Mouse (Mus musculus): ENCODE results near the gene Cog4.

Cog4 gene

GRCm38 (mm10) chr8:110846405-110847170, at the start of gene Cog4, which contains the start of gene Sf3b3:
Cog4 (plus strand) TSS chr8:110846600.
Sf3b3 (minus strand) TSS chr8:110846787.
- DNase-seq: peak; percentile 64 to 78

DNA sequence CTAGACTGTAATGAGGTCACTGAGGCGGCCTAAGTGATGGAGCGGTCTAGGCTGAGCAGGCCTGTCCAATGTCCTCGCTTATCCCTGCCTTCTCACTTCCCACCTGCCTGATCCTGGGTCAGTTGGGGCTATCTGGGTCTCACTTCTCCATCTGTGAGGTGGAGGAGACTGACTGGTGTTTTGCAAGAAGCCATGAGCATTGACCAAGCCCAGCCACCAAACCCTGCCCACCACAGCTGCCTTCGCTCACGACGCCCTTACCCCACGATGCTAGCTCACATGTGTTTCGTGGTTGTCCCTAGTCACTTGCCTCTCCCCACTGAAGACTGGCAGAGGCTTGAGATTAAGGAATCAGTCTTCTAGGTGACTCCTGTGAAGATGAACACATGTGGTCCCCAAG, 49.3 kb upstream of the Cog4 start:
- DNase-seq: no peak

- no peak for DNase-seq
Observed at GRCm38 (mm10) chr8:110802988-110803387, 43.4 kb upstream of the Cog4 start.

DNA sequence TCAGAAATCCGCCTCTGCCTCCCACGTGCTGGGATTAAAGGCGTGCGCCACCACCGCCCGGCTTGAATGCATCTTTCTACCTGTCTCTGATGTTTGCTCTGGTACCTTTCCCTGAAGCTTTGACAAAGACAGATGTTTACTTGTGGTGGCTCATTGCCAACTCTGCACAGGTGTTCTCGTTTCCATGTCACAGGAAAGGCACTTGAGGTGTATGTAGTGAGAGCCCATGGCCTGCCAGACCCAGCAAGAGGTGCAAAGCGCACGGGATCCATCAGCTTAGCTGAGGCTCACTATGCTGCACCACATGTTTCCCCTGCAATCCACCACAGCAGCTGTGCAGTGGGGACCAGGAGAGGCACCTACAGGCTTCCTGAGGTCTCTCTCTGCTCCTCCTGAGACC, 42.5 kb upstream of the Cog4 start:
- peak; percentile 25 to 52 for DNase-seq

DNA sequence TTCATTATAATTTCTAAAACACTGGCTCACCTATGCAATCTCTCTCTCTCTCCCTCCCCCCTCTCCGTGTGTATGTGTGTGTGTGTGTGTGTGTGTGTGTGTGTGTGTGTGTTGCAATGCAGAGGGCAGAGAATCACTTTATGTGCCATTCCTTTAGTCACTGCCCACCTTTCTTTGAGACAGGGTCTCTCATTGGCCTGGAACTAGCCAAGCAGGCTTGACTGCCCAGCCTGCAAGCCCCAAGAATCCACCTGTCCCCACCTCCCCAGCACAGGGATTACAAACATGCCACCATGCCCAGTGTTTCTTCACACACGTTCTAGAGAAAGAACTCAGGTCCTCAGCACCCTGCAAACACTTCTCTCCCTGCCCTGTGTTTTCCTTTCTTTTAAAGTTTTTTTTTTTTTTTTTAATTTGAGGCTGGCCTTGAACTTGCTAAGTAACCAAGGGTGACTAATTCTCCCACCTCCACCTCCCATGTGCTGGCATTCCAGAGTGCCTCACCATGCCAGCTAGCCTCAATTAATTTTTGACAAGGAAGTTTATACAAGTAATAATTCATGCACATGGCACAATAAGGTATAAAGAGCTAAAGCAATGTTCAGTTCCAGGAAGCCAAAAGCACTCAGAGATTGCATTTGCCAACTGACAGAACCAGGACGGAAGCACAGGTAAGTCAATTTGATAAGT, 41.4 kb upstream of the Cog4 start:
- DNase-seq: no peak

DNA sequence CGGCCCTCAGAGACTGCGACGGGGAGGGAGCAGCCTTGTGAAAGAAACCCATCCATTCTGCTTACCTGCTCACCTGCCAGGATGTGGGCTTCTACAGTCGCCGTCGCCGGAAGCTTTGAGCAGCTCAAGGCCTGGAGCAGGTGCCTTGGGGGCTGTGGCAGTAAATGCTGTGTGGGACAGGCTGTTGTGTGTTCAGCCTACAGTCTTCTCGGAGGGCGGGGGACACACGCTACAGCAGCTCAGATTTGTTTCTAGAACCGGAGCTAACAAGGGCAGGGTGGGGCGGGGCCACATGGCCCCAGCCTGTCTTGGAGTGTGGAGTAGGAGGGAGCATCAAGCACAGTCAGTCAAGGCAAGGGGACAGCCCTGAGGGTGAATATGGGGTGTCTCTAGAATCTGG, 40.7 kb upstream of the Cog4 start, which contains the start of gene Il34:
Gene Il34 (minus strand): TSS at position 256 of the 400 bp plus-strand sequence.
- DNase-seq: peak; percentile 71 to 85

DNA sequence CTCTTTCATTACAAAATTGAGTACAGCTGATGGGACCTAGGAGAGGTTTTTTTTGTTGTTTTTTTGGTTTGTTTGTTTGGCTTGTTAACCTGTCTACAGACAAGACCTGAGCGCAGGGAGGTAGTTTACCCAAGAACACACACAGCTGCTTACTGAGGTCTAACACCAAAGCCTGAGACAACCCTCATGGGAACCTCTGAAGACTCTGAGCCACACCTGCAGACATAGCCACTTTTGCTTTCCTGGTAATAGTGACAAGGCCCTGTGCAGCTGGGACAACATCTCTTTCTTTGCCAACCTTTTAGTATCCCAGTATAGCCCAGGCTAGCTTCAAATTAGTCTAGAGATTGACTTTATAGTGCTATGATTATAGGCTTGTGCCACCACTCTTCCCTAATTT, 40.3 kb upstream of the Cog4 start:
- DNase-seq: peak in 1 of 2 experiments; percentile 31

DNA sequence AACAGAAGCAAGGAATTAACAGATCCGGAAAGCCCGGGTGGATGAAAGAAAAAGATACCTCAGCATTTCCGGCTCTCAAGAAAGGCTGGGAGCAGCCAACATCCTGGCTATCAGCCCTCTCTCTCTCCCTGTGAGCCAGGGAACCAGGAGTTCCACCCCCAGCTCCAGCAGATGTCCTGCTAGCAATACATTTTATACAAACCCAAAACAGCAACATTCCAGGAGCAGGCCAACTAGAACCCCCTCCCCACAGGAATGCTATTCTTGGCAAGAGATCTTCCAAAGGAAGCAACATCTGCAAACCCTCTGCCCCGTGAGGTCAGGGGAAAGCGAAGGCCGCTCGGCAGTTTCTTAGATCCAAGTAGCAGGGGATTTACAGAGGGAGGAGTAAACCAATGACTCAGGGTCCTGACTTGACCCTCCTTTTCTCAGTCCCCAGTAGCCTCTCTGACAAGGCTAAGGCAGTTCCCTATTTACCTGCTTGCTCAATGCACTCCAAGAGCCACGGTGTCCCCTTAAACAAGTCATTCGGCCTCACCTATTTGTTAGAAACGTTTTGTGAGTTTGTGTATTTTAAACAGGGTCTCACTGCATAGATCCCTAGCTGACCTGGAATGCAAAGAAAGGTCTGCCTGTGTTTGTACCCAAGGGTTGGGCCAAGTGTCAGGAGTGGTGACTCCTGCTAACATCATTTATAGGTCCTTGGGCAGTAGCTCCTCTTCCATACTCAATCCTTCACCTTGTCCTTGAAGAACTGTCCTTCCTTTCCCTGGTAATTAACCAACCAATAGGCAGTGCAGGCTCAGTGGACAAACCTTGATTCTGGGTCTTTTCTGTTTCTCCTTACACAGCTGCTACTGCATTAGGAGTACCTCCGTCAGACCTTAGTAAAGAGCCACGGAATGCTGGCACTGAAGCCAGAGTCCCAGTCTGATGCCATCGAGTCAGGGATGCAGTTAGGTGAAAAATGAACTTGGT, 37.6 kb upstream of the Cog4 start:
- DNase-seq: no peak

- no peak for DNase-seq
Observed at GRCm38 (mm10) chr8:110809831-110810230, 36.6 kb upstream of the Cog4 start.

DNA sequence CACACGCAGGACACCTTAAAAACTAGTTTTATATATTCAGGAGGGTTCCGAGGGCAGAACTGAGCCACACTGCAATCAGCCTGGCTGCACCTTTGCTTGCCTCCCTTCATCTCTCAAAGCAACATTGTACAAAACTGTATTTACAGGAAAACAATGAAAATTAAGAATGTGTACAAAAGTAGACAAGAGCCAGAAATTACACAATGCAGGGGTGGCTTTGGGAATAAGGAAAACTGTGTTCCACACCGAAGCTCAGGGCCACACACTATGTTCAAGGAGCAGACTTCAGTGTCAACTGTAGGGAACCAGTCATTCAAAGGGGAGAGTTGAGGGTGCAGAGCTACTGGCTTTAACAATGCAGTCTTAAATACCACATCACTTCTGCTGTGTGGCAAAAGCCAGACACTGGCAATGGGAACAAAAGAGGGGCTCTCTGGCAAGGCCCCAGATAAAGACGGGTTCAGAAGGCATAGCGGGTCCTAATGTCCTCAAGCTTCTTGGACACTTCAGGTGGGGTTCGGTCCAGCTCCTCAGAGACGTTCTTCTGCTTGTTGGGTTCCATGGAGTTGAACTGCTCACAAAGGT, 35.8 kb upstream of the Cog4 start:
- no peak for DNase-seq

- no peak for DNase-seq
Observed at GRCm38 (mm10) chr8:110811116-110811515, 35.3 kb upstream of the Cog4 start.

GRCm38 (mm10) chr8:110811793-110812192, 34.6 kb upstream of the Cog4 start:
- no peak for DNase-seq

- no peak for DNase-seq
Observed at GRCm38 (mm10) chr8:110812349-110813080, 33.9 kb upstream of the Cog4 start.

DNA sequence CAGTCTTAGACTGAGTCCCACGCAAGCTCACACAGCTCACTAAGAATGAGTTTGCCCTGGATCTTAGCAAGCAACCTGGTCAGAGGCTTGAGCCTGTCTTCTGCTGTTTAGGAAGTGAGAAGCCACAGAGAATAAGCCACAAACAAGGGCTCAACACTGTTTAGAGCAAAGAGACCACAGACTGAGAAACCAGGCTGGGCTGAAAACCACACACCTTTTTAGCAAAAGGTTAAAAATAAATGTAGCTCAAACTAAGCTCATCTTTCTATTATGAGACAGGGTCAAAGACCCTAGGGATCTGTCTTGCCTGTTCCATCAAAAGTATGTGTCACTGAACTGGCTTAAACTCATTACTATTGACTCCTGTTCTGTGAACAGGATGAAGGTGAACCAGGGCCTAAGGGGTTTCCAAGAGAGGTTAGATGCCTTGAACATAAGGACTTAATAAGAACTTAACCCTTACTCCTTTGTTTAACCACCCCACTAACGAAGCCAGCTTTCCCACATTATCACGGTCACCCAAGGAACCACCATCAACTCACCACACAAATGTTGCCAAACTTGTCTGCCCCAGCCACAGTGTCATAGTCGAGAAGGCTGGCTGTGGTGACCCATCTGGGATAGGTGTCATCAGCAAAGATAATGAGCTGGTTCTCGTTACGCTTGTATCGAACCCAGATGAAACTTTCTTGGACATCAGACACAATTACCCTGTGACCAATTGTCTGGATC, 33.2 kb upstream of the Cog4 start:
- no peak for DNase-seq

DNA sequence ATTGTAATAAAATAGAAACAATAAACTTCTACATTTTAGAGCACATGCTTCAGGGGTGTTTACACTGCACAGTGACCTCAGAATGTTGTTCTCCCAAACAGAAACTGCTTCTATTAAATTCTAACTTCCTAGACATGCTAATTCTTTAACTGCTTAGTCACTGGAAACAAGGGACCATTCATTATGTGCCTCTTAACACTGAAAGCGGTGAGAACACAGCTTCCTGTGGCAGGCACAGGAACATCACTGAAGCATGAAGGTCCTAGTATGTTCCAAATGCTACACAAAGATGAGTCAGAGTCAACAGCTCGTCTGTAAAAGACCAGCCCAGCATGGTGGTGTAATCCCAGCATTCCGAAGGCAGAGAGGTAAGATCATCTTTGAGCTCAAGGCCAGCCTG, 31.1 kb upstream of the Cog4 start:
- DNase-seq: no peak

GRCm38 (mm10) chr8:110816990-110817389, 29.4 kb upstream of the Cog4 start:
- no peak for DNase-seq

DNA sequence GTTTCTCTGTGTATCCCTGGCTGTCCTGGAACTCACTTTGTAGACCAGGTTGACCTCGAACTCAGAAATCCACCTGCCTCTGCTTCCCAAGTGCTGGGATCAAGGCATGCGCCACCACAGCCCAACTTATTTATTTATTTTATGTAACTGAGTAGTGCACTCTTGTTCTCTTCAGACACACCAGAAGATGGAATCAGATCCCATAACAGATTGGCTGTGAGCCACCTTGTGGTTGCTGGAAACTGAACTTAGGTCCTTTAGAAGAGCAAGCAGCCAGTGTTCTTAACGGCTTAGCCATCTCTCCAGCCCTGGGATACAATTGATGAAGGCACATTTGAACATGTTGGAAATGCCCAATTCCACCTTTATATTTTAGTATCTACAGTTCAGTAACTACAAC, 27.8 kb upstream of the Cog4 start:
- DNase-seq: no peak

- DNase-seq: no peak
Observed at GRCm38 (mm10) chr8:110820257-110820656, 26.1 kb upstream of the Cog4 start.

GRCm38 (mm10) chr8:110821960-110822359, 24.4 kb upstream of the Cog4 start:
- no peak for DNase-seq

DNA sequence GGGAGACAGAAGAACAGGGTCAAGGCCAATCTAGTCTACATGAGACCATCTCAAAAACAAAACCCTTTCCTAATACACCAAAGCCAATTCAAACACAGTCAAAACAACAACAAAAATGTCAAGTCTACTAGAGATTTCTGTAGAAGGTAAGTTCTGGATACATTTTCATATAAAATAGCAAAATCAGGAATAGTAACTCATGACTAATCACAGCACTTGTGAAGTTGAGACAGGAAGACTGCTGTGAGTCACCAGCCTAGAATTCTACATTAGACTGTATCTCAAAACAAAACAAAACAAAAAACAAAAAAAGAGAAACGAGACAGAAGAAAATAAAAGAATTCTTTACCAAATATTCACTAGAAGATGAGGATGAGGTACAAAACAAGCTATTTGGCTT, 21.5 kb upstream of the Cog4 start:
- DNase-seq: no peak

DNA sequence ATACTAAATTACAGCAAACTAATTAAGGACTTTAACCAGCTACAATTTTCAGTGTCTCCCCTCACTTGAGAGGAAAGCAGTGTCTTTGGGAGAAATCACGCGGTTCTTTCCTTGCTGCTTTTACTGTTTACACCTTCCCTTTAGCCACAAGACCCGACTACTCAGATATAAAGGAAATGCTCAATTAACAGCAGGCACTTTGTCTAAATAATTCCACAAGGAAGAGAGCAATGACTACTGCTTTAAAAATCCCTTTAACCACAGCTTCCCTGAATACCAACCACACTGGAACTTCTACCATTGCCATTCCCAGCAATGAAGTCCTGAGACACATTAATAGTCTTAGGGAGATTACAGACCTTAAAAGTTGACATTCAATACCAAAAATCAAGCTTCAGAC, 17.9 kb upstream of the Cog4 start:
- no peak for DNase-seq

Measured in thymus, adult 18-20 months (tissue).